Mouse (Mus musculus) ES-Bruce4 (cell line): ENCODE measurements around the gene Enam.

Experiments
- CTCF ChIP-seq: IDR thresholded peaks from one replicate; pipeline ENCODE4 v1.8.1; 2011; ENCODE audit warnings: low read depth, low read length
- EP300 ChIP-seq: IDR thresholded peaks from 2 replicates; pipeline ENCODE4 v1.6.1; 2011; ENCODE audit warnings: low read depth, low read length; ENCODE audit not compliant: insufficient read depth
- POLR2A ChIP-seq: IDR thresholded peaks from one replicate; pipeline ENCODE4 v1.8.1; 2011; ENCODE audit warnings: low read length; ENCODE audit not compliant: insufficient read depth

DNA sequence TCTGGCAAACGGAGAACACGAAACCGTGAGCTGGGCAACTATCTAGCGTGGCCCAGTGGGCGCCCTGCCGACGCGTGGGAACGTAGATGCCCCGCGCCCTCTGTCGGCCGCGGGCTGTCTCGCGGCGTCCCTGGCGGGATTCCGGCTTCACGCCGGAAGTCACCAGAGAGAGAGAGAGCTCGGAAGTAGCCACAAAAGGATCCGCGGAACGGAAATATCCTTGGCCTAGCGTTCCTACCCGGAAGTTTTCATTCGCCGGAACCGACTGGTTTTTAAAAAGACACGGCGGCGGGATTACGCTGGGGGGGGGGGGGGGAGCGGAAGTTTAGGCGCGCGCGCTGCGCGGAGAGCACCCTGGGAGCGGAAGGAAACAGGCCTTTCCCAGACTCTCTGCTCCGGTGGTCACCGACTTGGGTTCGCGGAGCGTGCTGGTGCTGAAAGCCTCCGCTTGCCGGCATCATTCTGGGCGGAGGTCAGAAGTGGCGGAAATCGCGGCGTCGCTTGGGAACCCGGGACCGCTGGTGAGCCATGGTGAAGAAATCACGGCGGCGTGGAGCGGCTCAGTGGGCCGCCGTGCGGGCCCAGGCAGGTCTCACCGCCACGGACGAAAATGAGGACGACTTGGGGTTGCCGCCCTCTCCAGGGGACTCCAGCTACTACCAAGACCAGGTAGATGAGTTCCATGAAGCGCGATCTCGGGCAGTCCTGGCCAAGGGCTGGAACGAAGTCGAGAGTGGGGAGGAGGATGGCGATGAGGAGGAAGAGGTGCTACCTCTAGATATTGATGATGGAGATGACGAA lies 66.5 kb downstream of the Enam start, which contains the start of gene Utp3:
- TF ChIP-seq CTCF (peak; percentile 65), EP300 (no peak), POLR2A (peak; percentile 42)
